Mouse (Mus musculus) frontal cortex, adult 2 months (tissue): ENCODE data around the gene Fastk. TPM values are rescaled to one million over a fixed set of nuclear protein-coding genes. Genes with fewer than 3 reads are reported as not detected.

Source experiments
- DNase-seq, 2 experiments: peaks; one replicate each; pipeline ENCODE4 v3.0.0; 2022; ENCODE audit warnings: low spot score in 1 of 2; ENCODE audit errors: extremely low spot score in 1 of 2
- polyA plus RNA-seq: library from polyadenylated mRNA; depleted of rRNA; stranded (reverse); fragments of >200 nt; gene quantifications from 2 replicates; pipeline ENCODE4 v1.2.3, GENCODE M21; 2012; rRNA removed

The Fastk gene
- polyA plus RNA-seq, 1 experiment: 223 TPM

DNA sequence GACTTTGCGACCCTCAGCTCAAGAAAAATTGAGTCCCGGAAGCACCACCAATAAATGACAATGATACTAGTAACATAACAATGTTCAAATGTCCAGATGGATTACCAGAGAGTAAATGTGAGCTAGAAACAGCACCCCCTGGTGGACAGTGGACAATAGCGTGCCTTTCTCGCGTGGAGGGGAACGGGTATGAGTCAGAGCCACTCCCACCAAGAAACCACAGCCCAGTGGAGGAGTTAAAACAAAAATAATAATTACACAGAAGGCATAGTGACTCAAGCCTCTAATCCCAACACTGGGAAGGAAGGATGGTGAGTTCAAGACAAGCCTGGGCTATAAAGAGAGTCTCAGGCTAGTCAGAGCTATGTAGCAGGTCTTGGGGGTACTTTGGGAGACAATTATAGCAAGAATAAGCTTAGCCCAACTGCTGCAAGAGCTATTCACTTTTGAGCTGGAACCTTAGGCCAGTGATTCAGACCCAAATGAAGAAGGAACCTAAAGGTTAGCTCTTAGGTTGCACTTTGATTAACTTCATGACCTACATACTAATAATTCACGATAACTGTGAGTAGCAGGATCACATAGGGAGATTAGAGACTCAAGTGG, 51.6 kb downstream of the Fastk start, which contains the start of gene Abcb8:
TSS of gene Abcb8 (plus strand) at position 272 of the 606 bp plus-strand sequence.
- peak; percentile 76 to 96 for DNase-seq

DNA sequence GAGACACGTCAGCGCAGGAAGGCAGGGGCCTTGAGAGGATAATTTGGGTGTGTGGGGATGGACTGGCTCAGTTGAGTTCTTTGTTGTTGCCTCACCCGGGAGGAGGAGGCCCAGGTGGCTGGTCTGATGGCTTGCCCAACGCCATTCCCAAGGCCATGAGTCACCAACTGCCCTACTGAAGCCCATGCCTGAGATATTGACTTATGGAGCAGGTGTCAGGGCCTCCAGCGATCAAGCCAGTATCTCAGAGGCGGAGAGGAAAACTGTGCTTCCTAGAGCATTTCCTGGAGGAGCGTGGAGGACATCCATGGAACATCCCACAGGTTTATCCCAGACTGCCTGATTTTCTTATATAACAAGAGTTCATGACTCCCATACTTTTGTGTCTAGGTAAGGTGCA, 52.4 kb downstream of the Fastk start:
- no peak for DNase-seq

DNA sequence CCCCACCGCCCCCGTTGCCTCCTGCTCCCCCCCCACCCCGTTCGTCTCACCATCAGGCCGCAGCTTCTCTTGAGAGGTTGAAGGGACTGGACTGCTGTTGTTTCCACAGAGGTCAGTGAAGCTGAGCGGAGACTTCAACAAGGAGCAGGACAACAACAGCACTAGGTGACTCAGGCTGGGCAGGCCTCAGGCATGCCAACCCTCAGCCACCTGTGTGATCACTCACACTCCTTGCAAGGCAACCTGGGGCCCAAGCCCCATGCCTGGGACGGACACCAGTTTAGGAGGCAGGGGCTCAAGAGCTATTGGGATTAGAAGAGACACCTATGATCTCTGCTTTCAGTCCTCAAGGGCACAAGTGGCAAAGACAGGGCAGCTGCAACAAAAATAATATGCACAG, 53.2 kb downstream of the Fastk start, which contains the start of gene Atg9b:
TSS of gene Atg9b (minus strand) at position 280 of the 400 bp plus-strand sequence.
- DNase-seq: no peak

DNA sequence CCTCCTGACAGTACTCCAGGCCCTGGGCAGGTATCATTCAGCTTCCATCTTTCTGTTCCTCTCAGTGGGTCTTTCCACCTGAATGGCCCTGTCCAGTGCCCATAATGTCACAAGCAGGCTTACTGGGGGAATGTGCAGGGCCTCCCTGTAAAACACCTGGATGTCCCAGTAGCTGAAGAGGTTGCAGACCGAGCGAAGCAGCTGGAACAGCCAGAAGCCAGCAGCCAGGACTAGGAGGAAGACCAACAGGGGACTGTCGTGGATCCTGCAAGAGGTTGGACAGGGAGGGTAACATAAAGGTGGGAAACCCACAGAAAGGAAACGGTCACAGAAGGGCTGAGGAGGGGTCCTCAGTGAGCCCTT, 55.4 kb downstream of the Fastk start:
- DNase-seq: no peak

DNA sequence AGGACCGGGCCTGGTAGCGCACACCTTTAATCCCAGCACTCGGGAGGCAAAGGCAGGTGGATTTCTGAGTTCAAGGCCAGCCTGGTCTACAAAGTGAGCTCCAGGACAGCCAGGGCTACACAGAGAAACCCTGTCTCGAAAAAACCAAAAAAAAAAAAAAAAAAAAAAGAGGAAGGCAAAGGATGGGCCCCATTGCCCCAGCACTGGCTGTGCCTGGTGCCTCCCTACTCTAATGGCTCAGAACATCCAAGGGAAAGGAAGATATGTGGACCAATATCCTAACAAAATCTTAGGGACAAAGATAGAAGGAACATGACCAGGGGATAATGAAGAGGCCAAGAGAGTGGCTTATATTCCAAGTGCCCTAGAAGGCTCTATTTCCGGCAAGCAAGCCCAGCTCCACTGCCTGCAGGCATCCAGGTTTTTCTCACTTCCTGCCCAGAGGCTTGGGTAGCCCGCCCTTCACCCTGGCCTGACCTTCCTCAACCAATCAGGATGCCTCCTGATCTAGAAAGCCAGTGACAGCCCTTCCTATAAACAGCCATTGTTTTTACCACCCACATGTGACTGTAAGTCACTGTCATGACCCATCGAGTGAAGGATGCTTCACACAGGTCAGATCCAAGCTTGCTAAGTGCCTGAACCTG, 56.0 kb downstream of the Fastk start:
- no peak for DNase-seq

Other genes with a start within 250 kb of the Fastk start
- gene Kcnh2, start 93.7 kb downstream of the Fastk start, polyA plus RNA-seq: 65.0 and 65.8 TPM in 2 replicates
- gene Nos3, start 80.5 kb downstream of the Fastk start, polyA plus RNA-seq: 10.1 and 10.7 TPM in 2 replicates
- gene Atg9b, start 53.1 kb downstream of the Fastk start, polyA plus RNA-seq: 3.0 and 4.7 TPM in 2 replicates
- 49.5 and 53.9 TPM in 2 replicates for gene Abcb8, start 51.6 kb downstream of the Fastk start, polyA plus RNA-seq
- 0.86 and 0.92 TPM in 2 replicates for gene Asic3, start 31.9 kb downstream of the Fastk start, polyA plus RNA-seq
- 214 and 226 TPM in 2 replicates for gene Cdk5, start 21.8 kb downstream of the Fastk start, polyA plus RNA-seq
- 32.2 and 32.3 TPM in 2 replicates for gene Slc4a2, start 21.4 kb downstream of the Fastk start, polyA plus RNA-seq
- gene Tmub1, start 2.6 kb upstream of the Fastk start, polyA plus RNA-seq: 42.7 and 43.7 TPM in 2 replicates
- 390 and 432 TPM in 2 replicates for gene Agap3, start 6.9 kb upstream of the Fastk start, polyA plus RNA-seq
- 0.04 TPM in 2 replicates for gene Gbx1, start 81.9 kb upstream of the Fastk start, polyA plus RNA-seq
- 0.42 and 0.62 TPM in 2 replicates for gene Asb10, start 95.7 kb upstream of the Fastk start, polyA plus RNA-seq
- gene 4931409K22Rik, start 111.5 kb upstream of the Fastk start, polyA plus RNA-seq: 0.18 and 0.59 TPM in 2 replicates
- gene Abcf2, start 132.2 kb upstream of the Fastk start, polyA plus RNA-seq: 78.1 and 86.2 TPM in 2 replicates
- gene Chpf2, start 141.5 kb upstream of the Fastk start, polyA plus RNA-seq: 47.1 and 50.5 TPM in 2 replicates
- gene Smarcd3, start 179.1 kb upstream of the Fastk start, polyA plus RNA-seq: 116 and 135 TPM in 2 replicates
- 79.9 and 80.0 TPM in 2 replicates for gene Nub1, start 240.2 kb upstream of the Fastk start, polyA plus RNA-seq